Mouse (Mus musculus) limb, embryonic 11.5 days (tissue): Measurements from ENCODE around the gene Ubr7. TPM values are rescaled to one million over a fixed set of nuclear protein-coding genes. Genes with fewer than 3 reads are reported as not detected.

Source experiments
- ATAC-seq: fragments of 200-750 bp; cut with Nextera tagmentation; 2 replicates; pipeline ENCODE4 v1.8.0; 2017; ENCODE audit warnings: low read depth; ENCODE audit not compliant: insufficient number of reproducible peaks, low FRiP score, low TSS enrichment
- DNase-seq: peaks from one replicate; pipeline ENCODE4 v3.0.0-alpha.2; 2015; ENCODE audit warnings: low spot score
- H3K27ac ChIP-seq: fragments of 300-500 bp; sonication (generic); replicated peaks from 2 replicates; pipeline ENCODE4 v1.5.1; 2014; ENCODE audit warnings: low read depth, mild to moderate bottlenecking, low read length
- H3K27me3 ChIP-seq: fragments of 300-500 bp; sonication (generic); 2 replicates; pipeline ENCODE4 v1.6.1; 2014; ENCODE audit warnings: mild to moderate bottlenecking, low read length, mixed read lengths; ENCODE audit not compliant: control insufficient read depth, insufficient read depth
- H3K36me3 ChIP-seq: fragments of 300-500 bp; sonication (generic); 2 replicates; pipeline ENCODE4 v1.6.1; 2014; ENCODE audit warnings: mild to moderate bottlenecking, low read length, moderate library complexity, mixed read lengths; ENCODE audit not compliant: control insufficient read depth, insufficient read depth
- H3K4me1 ChIP-seq: fragments of 300-500 bp; sonication (generic); 2 replicates; pipeline ENCODE4 v1.6.1; 2014; ENCODE audit warnings: low read length, mixed read lengths; ENCODE audit not compliant: control insufficient read depth, insufficient read depth
- H3K4me2 ChIP-seq: fragments of 300-500 bp; sonication (generic); 2 replicates; pipeline ENCODE4 v1.6.1; 2014; ENCODE audit warnings: low read depth, mild to moderate bottlenecking, moderate library complexity; ENCODE audit not compliant: severe bottlenecking
- H3K4me3 ChIP-seq: fragments of 300-500 bp; sonication (generic); 2 replicates; pipeline ENCODE4 v1.5.1; 2014; ENCODE audit warnings: low read depth, low read length
- H3K9ac ChIP-seq: fragments of 300-500 bp; sonication (generic); 2 replicates; pipeline ENCODE4 v1.6.1; 2014; ENCODE audit warnings: mild to moderate bottlenecking, low read length
- H3K9me3 ChIP-seq: fragments of 300-500 bp; sonication (generic); 2 replicates; pipeline ENCODE4 v1.6.1; 2016; ENCODE audit warnings: low read length; ENCODE audit not compliant: control insufficient read depth
- WGBS: fragments of 180-500 bp; shearing (Covaris S2); extraction: QIAGEN DNeasy Blood & Tissue Kit; methylation state at CpG from one replicate; pipeline ENCODE4 v1.1.7; 2014; 5-methylcytosine and 5-hydroxymethylcytosine counted together
- polyA plus RNA-seq: library from polyadenylated mRNA; unstranded; fragments of >200 nt; fragmentation: Nextera tagmentation; extraction: Ambion mirVana; gene quantifications from 2 replicates; pipeline ENCODE4 v1.2.1, GENCODE M21; 2014

The Ubr7 gene
- polyA plus RNA-seq: 58.6 and 59.2 TPM in 2 replicates

GRCm38 (mm10) chr12:102757689-102758402 is at the start of gene Ubr7, which contains the start of the genes Gm28051 and Gon7:
Gene Ubr7 (plus strand): TSS chr12:102757967.
Gene Gm28051 (minus strand): TSS chr12:102757765.
Gene Gon7 (minus strand): TSS chr12:102757803.
- H3K4me3 ChIP-seq: peak within 1 kb of the TSS; percentile 73
- under 1% methylated on average over 71 of the region's 73 CpGs for whole genome bisulfite sequencing
- no peaks in the 10 kb centered on the region for H3K27me3 ChIP-seq
- peak within 1 kb of the TSS; percentile 82 for H3K9ac ChIP-seq
- peak within 1 kb of the TSS; percentile 63 for H3K27ac ChIP-seq
- DNase-seq (peak; percentile 97), ATAC-seq (peak; percentile 95)
- H3K9me3 ChIP-seq: no peaks in the 10 kb centered on the region
- peak within 1 kb of the TSS; percentile 71 for H3K4me2 ChIP-seq
- peaks cover 6% of the 10 kb centered on the region; the same call in 1 of the 2 replicates for H3K4me1 ChIP-seq
- no peaks in the 10 kb centered on the region for H3K36me3 ChIP-seq

- H3K4me3 ChIP-seq: no peak overlapping the region
- ATAC-seq (no peak), DNase-seq (no peak)
- H3K9me3 ChIP-seq: no peaks in the 10 kb centered on the region
- no peak overlapping the region for H3K27ac ChIP-seq
- H3K27me3 ChIP-seq: no peaks in the 10 kb centered on the region
- H3K4me2 ChIP-seq: no peak overlapping the region
- no peak overlapping the region for H3K9ac ChIP-seq
- no peaks in the 10 kb centered on the region for H3K36me3 ChIP-seq
- 85% methylated on average over 11 of the region's 11 CpGs for WGBS
- peaks cover 7% of the 10 kb centered on the region for H3K4me1 ChIP-seq
Observed at GRCm38 (mm10) chr12:102708220-102708619, 49.5 kb upstream of the Ubr7 start.

- ATAC-seq (no peak), DNase-seq (no peak)
- Histone ChIP-seq H3K9me3 (no peaks in the 10 kb centered on the region), H3K4me2 (no peak overlapping the region), H3K36me3 (no peaks in the 10 kb centered on the region), H3K4me1 (peaks cover 3% of the 10 kb centered on the region; the same call in 1 of the 2 replicates), H3K4me3 (no peak overlapping the region), H3K27ac (no peak overlapping the region), H3K27me3 (no peaks in the 10 kb centered on the region), H3K9ac (no peak overlapping the region)
- WGBS: 90% methylated on average over 5 of the region's 5 CpGs
Observed at GRCm38 (mm10) chr12:102709896-102710295, 47.9 kb upstream of the Ubr7 start.

- Histone ChIP-seq H3K27ac (no peak overlapping the region), H3K9me3 (no peaks in the 10 kb centered on the region), H3K4me3 (no peak overlapping the region), H3K27me3 (no peaks in the 10 kb centered on the region), H3K4me1 (0 out of 2 replicates have a peak, but pooled peaks cover 3% of the 10 kb centered on the region), H3K36me3 (no peaks in the 10 kb centered on the region), H3K4me2 (no peak overlapping the region), H3K9ac (no peak overlapping the region)
- WGBS: 57% methylated on average over 4 of the region's 4 CpGs
- ATAC-seq (no peak), DNase-seq (no peak)
Observed at GRCm38 (mm10) chr12:102710851-102711375, 46.9 kb upstream of the Ubr7 start.

- no peak overlapping the region for H3K27ac ChIP-seq
- no peak overlapping the region for H3K4me3 ChIP-seq
- no peaks in the 10 kb centered on the region for H3K36me3 ChIP-seq
- no peaks in the 10 kb centered on the region for H3K27me3 ChIP-seq
- no peak overlapping the region; the same call in 1 of the 2 replicates for H3K9ac ChIP-seq
- WGBS: 60% methylated on average over 20 of the region's 20 CpGs
- ATAC-seq (no peak), DNase-seq (no peak)
- H3K9me3 ChIP-seq: no peaks in the 10 kb centered on the region
- H3K4me1 ChIP-seq: 0 out of 2 replicates have a peak, but pooled peaks cover 3% of the 10 kb centered on the region
- H3K4me2 ChIP-seq: no peak overlapping the region
Observed at GRCm38 (mm10) chr12:102713153-102713865, 44.5 kb upstream of the Ubr7 start.

- Histone ChIP-seq H3K4me1 (0 out of 2 replicates have a peak, but pooled peaks cover 3% of the 10 kb centered on the region), H3K4me3 (no peak overlapping the region), H3K27ac (no peak overlapping the region), H3K9ac (no peak overlapping the region), H3K9me3 (no peaks in the 10 kb centered on the region), H3K4me2 (no peak overlapping the region), H3K27me3 (no peaks in the 10 kb centered on the region), H3K36me3 (no peaks in the 10 kb centered on the region)
- ATAC-seq: no peak
- 61% methylated on average over 2 of the region's 2 CpGs for WGBS
- no peak for DNase-seq
Observed at GRCm38 (mm10) chr12:102714116-102714515, 43.7 kb upstream of the Ubr7 start.

GRCm38 (mm10) chr12:102714654-102715395 is 42.9 kb upstream of the Ubr7 start:
- Histone ChIP-seq H3K4me2 (no peak overlapping the region), H3K9ac (no peak overlapping the region), H3K4me1 (0 out of 2 replicates have a peak, but pooled peaks cover 3% of the 10 kb centered on the region), H3K27me3 (no peaks in the 10 kb centered on the region), H3K36me3 (no peaks in the 10 kb centered on the region), H3K27ac (no peak overlapping the region), H3K4me3 (no peak overlapping the region), H3K9me3 (no peaks in the 10 kb centered on the region)
- WGBS: 89% methylated on average over 10 of the region's 10 CpGs
- no peak for DNase-seq
- ATAC-seq: no peak
